Mouse (Mus musculus): ENCODE measurements around the gene Runx3. TPM values are rescaled to one million over a fixed set of nuclear protein-coding genes. Genes with fewer than 3 reads are reported as not detected.

Runx3 gene
- total RNA-seq, 2 experiments from 2014 or later, result 0.17 TPM; not detected in 1

GRCm38 (mm10) chr4:135118855-135119474 is 1.5 kb upstream of the Runx3 start:
- no peak for TF ChIP-seq CTCF (IDR thresholded peaks at IDR 0.05)
- intact Hi-C loops (cut with DNase I), result no loop called here

DNA sequence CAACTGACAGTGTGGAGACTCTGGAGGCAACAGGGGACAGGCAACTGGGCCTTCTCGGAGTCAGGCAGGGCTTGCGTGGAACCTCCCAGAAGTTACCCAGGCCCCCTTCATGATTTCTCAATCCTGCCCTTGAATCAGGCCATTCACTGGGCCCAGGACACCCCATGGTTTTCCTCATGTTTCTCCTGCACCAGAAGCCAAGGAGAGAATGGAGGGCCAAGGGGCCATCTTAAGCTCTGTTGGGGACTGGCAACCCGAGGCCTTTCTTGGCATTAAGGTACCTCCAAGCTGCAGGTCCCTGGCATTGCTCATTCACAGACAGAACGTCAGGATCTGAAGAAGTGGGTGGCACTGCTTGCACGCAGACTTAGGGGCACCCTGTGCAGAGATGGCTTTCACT is 3.3 kb downstream of the Runx3 start:
- no peak for TF ChIP-seq CTCF (IDR thresholded peaks at IDR 0.05)
- intact Hi-C loops (cut with DNase I), result no loop called here

More at GRCm38 (mm10) chr4:135118855-135119474, 1.5 kb upstream of the Runx3 start:
- Histone ChIP-seq H3K4me3 (no peak overlapping the region), H3K27ac (no peak overlapping the region)
- DNase-seq, result no peak

GRCm38 (mm10) chr4:135124732-135125131 is 4.3 kb downstream of the Runx3 start:
- no peak overlapping the region for H3K4me3 ChIP-seq
- H3K27ac ChIP-seq, result no peak overlapping the region
- intact Hi-C loops (cut with DNase I), result no loop called here
- TF ChIP-seq CTCF (IDR thresholded peaks at IDR 0.05), result no peak
- no peak for DNase-seq

More for the DNA sequence above, 3.3 kb downstream of the Runx3 start:
- no peak overlapping the region for H3K4me3 ChIP-seq
- H3K27ac ChIP-seq, result no peak overlapping the region
- DNase-seq, result no peak

- Histone ChIP-seq H3K27ac (no peak overlapping the region), H3K4me3 (no peak overlapping the region)
- DNase-seq, result no peak
- TF ChIP-seq CTCF (IDR thresholded peaks at IDR 0.05), result no peak
- intact Hi-C loops (cut with DNase I), result no loop called here
Measured at GRCm38 (mm10) chr4:135125152-135125551, 4.7 kb downstream of the Runx3 start.

GRCm38 (mm10) chr4:135126385-135126784 is 5.9 kb downstream of the Runx3 start:
- no peak overlapping the region for H3K4me3 ChIP-seq
- TF ChIP-seq CTCF (IDR thresholded peaks at IDR 0.05), result no peak
- DNase-seq, result no peak
- intact Hi-C loops (cut with DNase I), result no loop called here
- H3K27ac ChIP-seq, result no peak overlapping the region

DNA sequence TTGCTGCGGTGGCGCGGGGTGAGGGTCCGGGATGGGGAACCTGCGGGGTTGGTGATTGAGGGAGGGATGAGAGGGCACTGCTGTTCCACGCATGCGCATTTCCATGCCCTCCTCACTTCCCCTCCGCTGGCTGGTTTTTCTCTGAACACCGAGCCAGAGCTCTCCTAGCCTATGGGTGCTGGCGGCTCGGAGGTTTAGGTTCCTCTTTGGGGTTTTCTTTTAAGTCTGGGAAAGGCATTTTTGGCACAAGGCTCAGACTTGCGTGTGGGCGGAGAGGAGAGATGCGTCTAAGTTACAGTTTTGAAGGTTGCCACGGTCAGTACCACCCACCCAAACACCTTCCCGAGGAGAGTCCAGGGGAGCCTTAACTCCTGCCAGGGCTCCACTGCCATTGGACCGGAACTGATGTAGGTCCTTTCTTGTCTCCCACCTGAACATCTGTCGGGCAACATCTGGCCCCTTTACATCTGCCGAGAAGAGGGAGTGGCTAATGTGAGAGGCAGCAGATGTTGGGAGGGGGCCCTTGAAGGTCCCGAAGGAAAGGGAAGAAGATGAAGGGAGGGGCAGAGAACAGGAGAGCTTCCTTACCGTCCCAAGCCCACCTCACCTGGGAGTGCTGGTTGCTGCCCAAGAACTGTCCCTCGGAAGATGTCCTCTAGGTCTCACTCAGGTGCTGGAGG is 8.5 kb downstream of the Runx3 start:
- no peak for DNase-seq
- Histone ChIP-seq H3K4me3 (no peak overlapping the region), H3K27ac (no peak overlapping the region)
- intact Hi-C loops (cut with DNase I), result no loop called here
- TF ChIP-seq CTCF (IDR thresholded peaks at IDR 0.05), result no peak

GRCm38 (mm10) chr4:135130156-135130555 is 9.7 kb downstream of the Runx3 start:
- Histone ChIP-seq H3K27ac (no peak overlapping the region), H3K4me3 (no peak overlapping the region)
- intact Hi-C loops (cut with DNase I), result no loop called here
- no peak for TF ChIP-seq CTCF (IDR thresholded peaks at IDR 0.05)
- no peak for DNase-seq

DNA sequence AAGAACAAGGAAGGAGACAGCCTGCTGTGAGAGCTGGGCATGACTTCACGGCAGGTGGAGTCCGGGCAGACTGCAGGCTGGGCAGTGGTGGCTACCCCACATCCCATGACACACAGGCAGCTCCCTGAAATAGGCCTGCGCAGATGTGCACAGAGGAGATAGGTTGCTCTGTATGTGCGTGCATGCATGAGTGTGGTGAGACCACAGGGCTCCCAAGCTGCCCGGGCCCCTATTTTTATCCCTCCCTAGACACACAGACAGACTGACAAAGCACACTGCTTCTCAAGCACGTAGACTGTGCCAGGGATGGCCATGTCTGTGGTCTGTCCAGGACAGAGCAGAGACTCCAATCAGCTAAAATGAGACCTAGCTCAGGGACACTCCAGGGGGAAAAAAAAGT is 10.7 kb downstream of the Runx3 start:
- Histone ChIP-seq H3K4me3 (no peak overlapping the region), H3K27ac (no peak overlapping the region)
- TF ChIP-seq CTCF (IDR thresholded peaks at IDR 0.05), result no peak
- intact Hi-C loops (cut with DNase I), result no loop called here
- no peak for DNase-seq

- Histone ChIP-seq H3K4me3 (no peak overlapping the region), H3K27ac (no peak overlapping the region)
- no peak for TF ChIP-seq CTCF (IDR thresholded peaks at IDR 0.05)
- intact Hi-C loops (cut with DNase I), result no loop called here
- DNase-seq, result no peak
Measured at GRCm38 (mm10) chr4:135132797-135133196, 12.3 kb downstream of the Runx3 start.

DNA sequence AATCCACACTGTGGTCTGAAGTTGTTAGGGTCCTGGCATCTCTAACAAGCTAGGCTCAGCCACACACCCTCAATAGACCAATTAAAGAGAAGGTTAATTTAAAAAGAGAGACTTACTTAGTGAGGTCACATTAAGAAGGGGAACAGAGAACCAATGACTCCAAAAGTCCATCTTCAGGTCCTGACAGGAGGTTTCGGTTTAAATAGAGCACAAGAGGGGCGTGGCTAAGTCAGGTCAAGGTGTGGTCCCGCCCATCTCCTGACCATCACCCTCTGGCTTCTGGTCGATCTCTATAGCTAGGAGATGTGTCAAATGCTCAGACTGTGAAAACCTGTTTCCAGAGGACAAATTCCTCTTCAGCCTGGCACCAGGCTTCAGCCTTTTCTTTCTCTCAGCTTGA is 13.3 kb downstream of the Runx3 start:
- TF ChIP-seq CTCF (IDR thresholded peaks at IDR 0.05), result no peak

DNA sequence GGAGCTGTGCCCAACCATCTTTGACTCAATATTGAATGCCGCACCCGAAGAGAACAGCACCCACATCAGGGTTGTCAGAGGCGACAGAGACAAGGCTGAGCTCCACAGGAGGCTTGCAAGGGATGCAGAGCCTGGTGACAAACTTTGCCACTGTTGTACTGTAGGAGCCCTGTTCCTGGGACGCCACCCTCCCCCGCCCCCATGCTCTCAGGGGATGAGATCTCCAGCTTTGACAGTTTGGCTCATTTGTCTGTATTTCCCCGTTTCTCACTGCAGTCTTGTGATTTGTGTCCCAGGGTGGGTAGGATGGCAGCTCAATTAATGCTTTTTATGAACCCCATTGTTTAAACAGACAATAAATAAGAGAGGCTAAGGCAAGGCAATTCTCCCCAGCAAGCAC is 14.9 kb downstream of the Runx3 start:
- intact Hi-C loops (cut with DNase I), result no loop called here
- no peak for DNase-seq
- Histone ChIP-seq H3K4me3 (no peak overlapping the region), H3K27ac (no peak overlapping the region)
- no peak for TF ChIP-seq CTCF (IDR thresholded peaks at IDR 0.05)

More for the DNA sequence above, 13.3 kb downstream of the Runx3 start:
- Histone ChIP-seq H3K27ac (no peak overlapping the region), H3K4me3 (no peak overlapping the region)
- DNase-seq, result no peak
- intact Hi-C loops (cut with DNase I), result no loop called here

DNA sequence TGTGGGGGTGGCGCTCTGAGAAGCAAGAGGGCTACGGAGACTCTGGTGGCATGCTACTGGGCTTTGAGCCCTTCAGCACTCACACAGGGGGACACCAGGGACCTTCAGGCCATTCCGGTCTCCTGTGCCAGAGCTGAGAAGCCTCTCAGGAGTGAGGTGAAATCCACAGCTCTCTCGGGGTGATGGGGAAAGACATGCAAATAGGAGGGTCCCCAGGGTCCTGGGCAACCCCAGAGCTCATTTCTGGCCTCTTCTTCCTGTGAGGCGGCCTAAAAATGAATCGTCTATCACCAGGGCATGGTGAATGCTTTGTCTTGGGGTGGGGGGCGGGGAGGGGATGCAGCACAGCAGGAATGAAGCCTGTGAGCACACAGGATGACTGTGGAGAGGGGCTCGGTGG is 15.8 kb downstream of the Runx3 start:
- no peak overlapping the region for H3K27ac ChIP-seq
- H3K4me3 ChIP-seq, result no peak overlapping the region
- intact Hi-C loops (cut with DNase I), result no loop called here
- no peak for TF ChIP-seq CTCF (IDR thresholded peaks at IDR 0.05)
- DNase-seq, result no peak

DNA sequence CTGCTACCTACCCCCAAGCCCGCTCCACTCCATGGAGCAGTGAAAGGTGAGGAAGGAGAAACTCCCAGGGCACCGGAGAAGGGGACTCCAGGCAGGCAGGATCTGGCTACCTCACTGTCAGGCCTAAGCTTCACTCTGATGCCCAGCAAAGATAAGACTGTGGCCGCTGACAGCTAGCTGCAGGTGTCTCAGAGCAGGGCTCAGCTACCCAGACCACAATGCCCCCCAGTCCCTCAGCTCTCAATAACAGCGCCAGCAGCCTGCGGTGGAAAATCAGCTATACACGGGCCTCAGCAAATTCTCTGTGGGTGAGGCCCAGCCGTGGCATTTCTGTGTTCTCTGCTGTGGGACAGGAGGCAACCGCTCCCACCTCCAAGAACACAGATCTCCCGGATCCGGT is 16.2 kb downstream of the Runx3 start:
- no peak for DNase-seq
- no peak for TF ChIP-seq CTCF (IDR thresholded peaks at IDR 0.05)
- no peak overlapping the region for H3K4me3 ChIP-seq
- no peak overlapping the region for H3K27ac ChIP-seq
- intact Hi-C loops (cut with DNase I), result no loop called here
